Mouse (Mus musculus) liver, postnatal 0 days (tissue): ENCODE measurements around the gene Hoxa5. TPM values are rescaled to one million over a fixed set of nuclear protein-coding genes. Genes with fewer than 3 reads are reported as not detected.

Experiments used
- ATAC-seq: fragments of 200-750 bp; cut with Nextera tagmentation; 2 replicates; pipeline ENCODE4 v1.8.0; 2017; ENCODE audit warnings: mild to moderate bottlenecking, moderate library complexity
- DNase-seq: peaks from one replicate; pipeline ENCODE4 v3.0.0-alpha.2; 2016
- H3K27ac ChIP-seq: fragments of 300-500 bp; sonication (generic); 2 replicates; pipeline ENCODE4 v1.5.1; 2014; ENCODE audit warnings: antibody characterized with exemption, moderate library complexity, mild to moderate bottlenecking, low read depth
- H3K27me3 ChIP-seq: fragments of 300-500 bp; sonication (generic); 2 replicates; pipeline ENCODE4 v1.6.1; 2014; ENCODE audit warnings: low read length, control low read depth, mixed read lengths; ENCODE audit not compliant: insufficient read depth
- H3K36me3 ChIP-seq: fragments of 300-500 bp; sonication (generic); replicated peaks from 2 replicates; pipeline ENCODE4 v1.6.1; 2014; ENCODE audit warnings: mild to moderate bottlenecking, control low read depth, low read length, moderate library complexity, mixed read lengths; ENCODE audit not compliant: insufficient read depth
- H3K4me1 ChIP-seq: fragments of 300-500 bp; sonication (generic); 2 replicates; pipeline ENCODE4 v1.6.1; 2014; ENCODE audit warnings: antibody characterized with exemption, mild to moderate bottlenecking, control low read depth; ENCODE audit not compliant: insufficient read depth
- H3K4me2 ChIP-seq: fragments of 300-500 bp; sonication (generic); 2 replicates; pipeline ENCODE4 v1.6.1; 2014; ENCODE audit warnings: low read depth, mild to moderate bottlenecking, low read length, moderate library complexity, mixed read lengths
- H3K4me3 ChIP-seq: fragments of 300-500 bp; sonication (generic); 2 replicates; pipeline ENCODE4 v1.5.1; 2014; ENCODE audit warnings: low read depth, low read length
- H3K9ac ChIP-seq: fragments of 300-500 bp; sonication (generic); replicated peaks from 2 replicates; pipeline ENCODE4 v1.6.1; 2014; ENCODE audit warnings: mild to moderate bottlenecking, moderate library complexity
- H3K9me3 ChIP-seq: fragments of 300-500 bp; sonication (generic); 2 replicates; pipeline ENCODE4 v1.6.1; 2016; ENCODE audit warnings: mild to moderate bottlenecking, control low read depth, low read length, mixed read lengths
- CTCF ChIP-seq: sonication (generic); IDR thresholded peaks from 2 replicates; pipeline ENCODE4 v1.5.1; 2016; ENCODE audit warnings: antibody characterized with exemption, low read depth
- EP300 ChIP-seq: IDR thresholded peaks from 2 replicates; pipeline ENCODE4 v1.6.1; 2016; ENCODE audit warnings: antibody characterized with exemption, low read depth, mild to moderate bottlenecking
- WGBS: fragments of 180-500 bp; shearing (Covaris S2); extraction: QIAGEN DNeasy Blood & Tissue Kit; methylation state at CpG from one replicate; pipeline ENCODE4 v1.1.7; 2014; ENCODE audit not compliant: insufficient replicate concordance; 5-methylcytosine and 5-hydroxymethylcytosine counted together
- polyA plus RNA-seq: library from polyadenylated mRNA; unstranded; fragments of >200 nt; fragmentation: Nextera tagmentation; extraction: Ambion mirVana; gene quantifications from 2 replicates; pipeline ENCODE4 v1.2.1, GENCODE M21; 2015

Hoxa5 gene
- polyA plus RNA-seq, 1 experiment from 2014 or later: 0.58 TPM

DNA sequence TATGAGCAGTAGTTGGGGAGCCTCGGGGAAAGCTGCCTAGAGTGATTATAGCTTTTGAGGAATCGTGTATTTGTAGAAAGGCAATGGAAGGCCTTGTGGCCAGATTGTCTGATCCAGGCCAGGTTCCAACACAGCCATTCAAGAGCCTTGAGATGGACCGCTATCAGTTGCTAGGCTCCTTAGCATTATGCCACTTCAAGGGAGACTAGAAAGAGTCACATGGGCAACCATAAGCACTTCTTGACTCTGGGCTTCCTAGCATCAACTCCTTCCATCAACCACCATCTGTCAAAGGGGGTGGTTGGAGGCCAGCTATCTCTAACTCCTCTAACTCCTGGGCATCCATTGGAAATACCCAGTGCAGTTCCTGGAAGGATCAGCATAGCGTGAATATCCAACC is 45.4 kb upstream of the Hoxa5 start:
- no peaks in the 10 kb centered on the region for H3K9me3 ChIP-seq
- no peak overlapping the region for H3K27ac ChIP-seq
- no peak for ATAC-seq
- no peak overlapping the region for H3K4me2 ChIP-seq
- H3K4me1 ChIP-seq: peaks cover 6% of the 10 kb centered on the region; the same call in 1 of the 2 replicates
- peaks cover 99% of the 10 kb centered on the region for H3K27me3 ChIP-seq
- TF ChIP-seq CTCF (no peak), EP300 (no peak)
- no peak for DNase-seq
- no peak overlapping the region for H3K9ac ChIP-seq
- no peaks in the 10 kb centered on the region for H3K36me3 ChIP-seq
- 2% methylated on average over 4 of the region's 4 CpGs for WGBS
- H3K4me3 ChIP-seq: no peak overlapping the region

- Histone ChIP-seq H3K27me3 (peaks cover 99% of the 10 kb centered on the region), H3K4me1 (peaks cover 8% of the 10 kb centered on the region; the same call in 1 of the 2 replicates), H3K4me3 (no peak overlapping the region), H3K9me3 (no peaks in the 10 kb centered on the region), H3K27ac (no peak overlapping the region), H3K9ac (no peak overlapping the region), H3K36me3 (no peaks in the 10 kb centered on the region), H3K4me2 (no peak overlapping the region)
- TF ChIP-seq EP300 (no peak), CTCF (no peak)
- 1% methylated on average over 16 of the region's 16 CpGs for WGBS
- DNase-seq (no peak), ATAC-seq (no peak)
Observed at GRCm38 (mm10) chr6:52249415-52249738, 45.0 kb upstream of the Hoxa5 start.

DNA sequence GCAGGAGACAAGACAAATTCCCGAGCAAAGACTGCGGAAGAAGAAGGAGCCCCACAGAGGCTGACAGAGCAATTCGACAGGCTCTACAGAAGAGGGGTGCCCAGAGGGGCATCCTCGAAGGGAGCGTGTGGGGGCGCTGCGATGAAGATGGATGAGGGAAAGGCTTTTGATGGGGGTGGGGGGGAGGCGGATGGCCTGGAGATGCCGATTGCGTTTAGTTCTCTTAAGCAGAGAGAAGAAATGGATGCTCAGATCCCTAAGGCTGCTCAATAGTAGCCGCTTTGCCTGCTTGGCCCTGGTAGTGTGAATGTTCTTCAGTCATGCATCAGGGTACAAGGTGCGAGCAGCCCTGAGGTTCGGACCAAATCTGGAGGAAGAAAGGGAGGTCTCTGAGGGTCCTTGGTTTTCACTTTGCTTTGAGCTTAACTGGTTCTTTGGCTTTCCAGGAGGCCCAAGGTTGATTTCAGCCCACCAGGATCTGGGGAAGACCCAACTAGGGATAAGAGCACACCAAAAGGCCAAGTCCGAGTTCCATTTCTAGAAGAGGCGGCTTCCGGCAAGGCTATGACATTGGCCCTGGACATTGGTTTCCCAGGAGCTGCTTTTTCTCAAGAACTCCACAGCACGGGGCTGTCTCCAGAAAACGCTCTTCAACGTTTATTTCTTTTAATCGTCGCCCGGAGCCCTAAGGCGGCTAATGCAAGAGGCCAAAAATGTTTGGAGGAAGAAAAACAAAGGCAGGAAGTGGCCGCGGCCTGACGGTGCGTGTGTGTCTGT is 44.4 kb upstream of the Hoxa5 start:
- WGBS: 3% methylated on average over 26 of the region's 27 CpGs
- ATAC-seq (no peak), DNase-seq (no peak)
- TF ChIP-seq EP300 (no peak), CTCF (no peak)
- Histone ChIP-seq H3K36me3 (no peaks in the 10 kb centered on the region), H3K4me2 (no peak overlapping the region), H3K4me1 (peaks cover 8% of the 10 kb centered on the region; the same call in 1 of the 2 replicates), H3K27ac (no peak overlapping the region), H3K4me3 (no peak overlapping the region), H3K9ac (no peak overlapping the region), H3K27me3 (peaks cover 99% of the 10 kb centered on the region), H3K9me3 (no peaks in the 10 kb centered on the region)

DNA sequence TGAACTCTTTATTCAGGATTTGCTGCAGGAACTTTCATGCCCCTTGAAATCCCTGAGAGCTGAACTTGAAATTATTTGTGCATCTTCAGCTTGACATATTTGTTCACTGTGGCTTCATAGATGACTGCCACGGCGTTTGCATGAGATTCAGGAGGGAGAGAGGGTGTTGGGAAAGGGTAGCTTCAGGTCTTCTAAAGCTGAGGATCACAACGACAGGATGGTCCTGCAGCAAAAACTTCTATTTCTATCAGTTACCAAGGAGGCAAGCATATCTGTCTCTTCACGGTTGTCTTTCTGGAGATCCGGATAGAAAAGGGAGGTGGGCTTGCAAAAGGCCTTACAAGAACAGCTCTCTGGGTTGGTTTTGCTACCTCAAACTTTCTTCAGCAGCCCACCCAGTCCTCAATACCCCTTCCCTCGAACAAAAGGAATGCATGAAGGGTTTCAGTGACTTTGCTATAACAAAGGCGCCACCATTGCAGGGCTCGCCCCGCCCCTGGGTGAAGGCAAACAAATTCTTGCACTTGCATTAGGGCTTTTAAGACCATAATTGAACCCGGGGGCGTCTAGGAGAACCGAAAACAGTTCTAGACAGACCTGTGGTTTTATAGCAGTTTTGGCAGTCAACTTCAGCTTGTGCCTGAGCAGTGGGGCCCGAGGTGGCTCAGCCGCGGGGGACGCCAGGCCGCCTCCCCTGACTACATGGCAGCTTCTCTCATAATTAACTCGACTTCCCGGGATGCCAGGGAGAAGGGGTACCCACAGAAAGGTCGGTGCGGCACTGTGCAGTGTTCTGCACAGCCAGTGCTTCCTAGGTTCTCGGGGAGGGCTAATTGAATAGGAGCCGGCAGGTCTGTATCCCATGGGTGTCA is 43.6 kb upstream of the Hoxa5 start:
- Histone ChIP-seq H3K4me1 (peaks cover 8% of the 10 kb centered on the region; the same call in 1 of the 2 replicates), H3K36me3 (no peaks in the 10 kb centered on the region), H3K9me3 (no peaks in the 10 kb centered on the region), H3K4me3 (no peak overlapping the region), H3K27ac (no peak overlapping the region), H3K9ac (no peak overlapping the region), H3K27me3 (peaks cover 99% of the 10 kb centered on the region), H3K4me2 (no peak overlapping the region)
- no peak for TF ChIP-seq CTCF
- no peak for TF ChIP-seq EP300
- ATAC-seq (no peak), DNase-seq (no peak)
- WGBS: 2% methylated on average over 23 of the region's 23 CpGs

DNA sequence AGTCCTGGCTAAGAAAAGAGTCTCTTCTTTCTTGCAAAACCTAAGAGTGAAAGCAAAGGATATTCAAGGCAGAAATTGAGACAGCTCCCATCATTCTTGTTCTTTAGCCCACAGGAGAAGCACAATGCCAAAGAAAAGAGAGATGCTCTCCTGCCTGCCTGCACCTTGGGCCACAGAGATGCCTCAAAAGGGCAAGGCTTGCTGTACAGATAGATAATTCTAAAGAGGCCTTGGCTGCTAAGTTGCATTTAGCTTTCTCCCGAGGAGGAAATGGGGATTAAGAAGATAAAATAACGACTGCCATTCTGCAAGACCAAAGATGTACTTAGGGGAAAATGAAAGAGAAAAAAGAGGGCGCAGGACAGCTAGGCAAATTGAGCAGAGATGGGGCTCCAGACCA is 42.5 kb upstream of the Hoxa5 start:
- H3K4me1 ChIP-seq: peaks cover 8% of the 10 kb centered on the region; the same call in 1 of the 2 replicates
- no peak overlapping the region for H3K4me3 ChIP-seq
- no peaks in the 10 kb centered on the region for H3K9me3 ChIP-seq
- H3K4me2 ChIP-seq: no peak overlapping the region
- 3% methylated on average over 3 of the region's 3 CpGs for WGBS
- no peak for ATAC-seq
- H3K27ac ChIP-seq: no peak overlapping the region
- no peak for DNase-seq
- H3K27me3 ChIP-seq: peaks cover 99% of the 10 kb centered on the region
- H3K36me3 ChIP-seq: no peaks in the 10 kb centered on the region
- no peak overlapping the region for H3K9ac ChIP-seq
- no peak for TF ChIP-seq CTCF
- TF ChIP-seq EP300: no peak

DNA sequence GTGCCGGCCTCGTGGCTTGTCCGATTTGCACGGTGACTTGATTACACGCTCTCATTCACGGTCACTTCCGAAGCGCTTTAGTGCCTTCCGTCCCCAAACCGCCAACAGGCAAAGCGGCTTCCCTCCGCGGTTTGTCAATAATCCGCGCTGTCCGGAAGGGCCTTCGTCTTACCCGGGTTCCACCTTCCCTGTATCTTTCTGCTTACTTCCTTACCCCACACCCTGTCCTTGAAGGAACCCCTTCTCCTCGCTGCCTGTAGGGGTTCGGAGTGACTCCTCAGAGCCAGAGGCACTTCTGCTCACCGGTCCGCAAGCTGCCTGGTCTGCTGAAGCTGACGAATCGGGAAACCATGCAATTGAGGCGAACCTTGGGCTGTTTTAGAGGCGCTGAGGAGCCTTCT is 42.0 kb upstream of the Hoxa5 start:
- WGBS: 1% methylated on average over 26 of the region's 26 CpGs
- Histone ChIP-seq H3K4me3 (no peak overlapping the region), H3K36me3 (no peaks in the 10 kb centered on the region), H3K27me3 (peaks cover 99% of the 10 kb centered on the region), H3K9ac (no peak overlapping the region), H3K9me3 (no peaks in the 10 kb centered on the region), H3K27ac (no peak overlapping the region), H3K4me2 (no peak overlapping the region), H3K4me1 (peaks cover 8% of the 10 kb centered on the region; the same call in 1 of the 2 replicates)
- TF ChIP-seq CTCF: no peak
- TF ChIP-seq EP300: no peak
- ATAC-seq: no peak
- DNase-seq: no peak
